Mouse (Mus musculus): Measurements from ENCODE around the gene Tmem117. TPM values are rescaled to one million over a fixed set of nuclear protein-coding genes. Genes with fewer than 3 reads are reported as not detected.
A peak's percentile ranks its signal among the peaks of the same experiment; 100 is the strongest.

The Tmem117 gene
- total and polyA plus RNA-seq, 2 experiments from 2014 or later, result 17.4 to 21.6 TPM

DNA sequence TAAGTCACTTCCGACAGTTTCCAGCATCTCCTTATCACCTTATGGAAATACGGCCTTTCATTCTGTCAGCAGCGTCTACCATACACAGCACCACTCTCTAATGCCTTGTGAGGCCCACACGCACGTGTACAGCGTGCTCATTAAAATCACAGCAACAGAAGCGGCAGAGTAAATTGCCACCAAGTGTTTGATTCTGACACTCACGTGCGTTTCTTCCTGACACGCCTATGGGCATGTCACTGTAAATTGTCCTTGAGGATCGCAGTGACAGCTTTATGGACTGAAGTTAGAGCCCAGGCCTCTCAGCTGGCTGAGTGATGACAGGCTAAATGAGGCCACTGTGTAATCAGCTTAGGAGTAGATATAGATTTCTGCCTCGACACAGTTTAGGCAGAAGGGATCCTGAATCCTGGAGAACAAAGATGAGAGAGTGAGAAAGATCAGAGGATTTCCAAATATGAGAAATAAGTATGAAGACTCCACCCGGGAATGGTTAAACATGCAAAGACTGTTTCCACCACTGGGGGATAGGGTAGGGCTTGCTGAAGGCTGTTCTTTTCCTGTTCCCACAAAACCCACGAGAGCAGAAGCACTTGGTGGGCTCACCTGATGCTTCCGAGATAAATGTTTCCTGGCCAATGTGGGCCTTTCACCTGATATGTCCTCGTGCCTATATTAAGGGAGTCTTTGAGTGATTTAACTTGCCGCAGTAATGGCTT, 174.8 kb downstream of the Tmem117 start:
- 0 out of 2 replicates have a peak, but pooled peaks have one; percentile 24 for ATAC-seq
- DNase-seq (ENCODE audit: low spot score), result peak; percentile 17
- Histone ChIP-seq H3K4me2 (ENCODE audit: low read depth, low read length) (no peak overlapping the region), H3K4me3 (ENCODE audit: low read length) (no peak overlapping the region), H3K9ac (replicated peaks; ENCODE audit: low read length) (no peak overlapping the region), H3K9me3 (ENCODE audit: low read length) (no peaks in the 10 kb centered on the region), H3K27ac (no peak overlapping the region), H3K27me3 (ENCODE audit: insufficient read depth, low read length) (no peaks in the 10 kb centered on the region), H3K36me3 (ENCODE audit: insufficient read depth, low read length) (no peaks in the 10 kb centered on the region), H3K4me1 (ENCODE audit: insufficient read depth, low read length) (no peaks in the 10 kb centered on the region)
- 62% methylated on average over 17 of the region's 17 CpGs for WGBS
- TF ChIP-seq CTCF (IDR thresholded peaks at IDR 0.05; ENCODE audit: low read depth), result peak; percentile 21

DNA sequence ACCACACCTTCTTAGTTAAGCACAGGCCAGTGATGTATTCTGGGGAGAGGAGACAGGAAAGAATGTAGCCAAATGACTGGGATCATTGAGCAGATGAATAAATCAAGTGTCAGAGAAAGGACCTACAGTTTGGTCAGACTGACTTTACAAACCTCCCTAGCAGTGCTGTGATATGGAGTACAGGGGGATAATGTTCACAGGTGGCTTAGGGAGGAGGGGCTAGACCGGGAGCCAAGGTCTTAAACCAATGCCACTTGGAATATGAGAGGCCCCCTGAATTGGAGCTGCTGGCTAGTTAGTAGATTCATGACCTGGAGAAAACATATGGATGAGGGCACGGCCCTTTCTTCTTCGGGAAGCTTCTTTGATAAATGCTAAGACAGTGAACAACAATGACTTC, 177.0 kb downstream of the Tmem117 start:
- DNase-seq (ENCODE audit: low spot score) (no peak), ATAC-seq (no peak)
- WGBS, result 93% methylated on average over 3 of the region's 3 CpGs
- TF ChIP-seq CTCF (IDR thresholded peaks at IDR 0.05; ENCODE audit: low read depth), result no peak
- no peak overlapping the region for H3K9ac ChIP-seq (replicated peaks; ENCODE audit: low read length)
- H3K4me3 ChIP-seq (ENCODE audit: low read length), result no peak overlapping the region
- no peaks in the 10 kb centered on the region for H3K9me3 ChIP-seq (ENCODE audit: low read length)
- no peaks in the 10 kb centered on the region for H3K4me1 ChIP-seq (ENCODE audit: insufficient read depth, low read length)
- H3K27ac ChIP-seq, result no peak overlapping the region
- no peaks in the 10 kb centered on the region for H3K27me3 ChIP-seq (ENCODE audit: insufficient read depth, low read length)
- H3K36me3 ChIP-seq (ENCODE audit: insufficient read depth, low read length), result no peaks in the 10 kb centered on the region
- no peak overlapping the region for H3K4me2 ChIP-seq (ENCODE audit: low read depth, low read length)

DNA sequence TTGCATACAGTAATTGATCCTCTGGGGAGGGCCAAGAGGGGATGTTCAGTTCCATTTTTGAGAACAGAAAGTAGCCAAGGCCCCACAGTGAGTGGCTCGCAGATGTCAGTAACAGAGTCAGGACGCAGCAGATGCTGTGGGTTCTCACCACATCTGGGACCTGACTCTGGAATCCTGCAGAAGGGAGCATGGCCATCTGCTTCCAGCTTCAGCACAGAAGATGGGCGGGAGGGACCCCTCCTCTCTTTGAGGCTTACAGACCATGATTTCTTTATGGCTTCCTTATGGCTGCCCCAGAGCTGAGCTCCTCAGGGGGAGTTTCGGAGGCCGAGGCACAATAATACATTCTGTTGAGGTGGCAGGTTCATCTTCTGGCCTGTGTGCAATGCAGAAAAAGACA, 182.5 kb downstream of the Tmem117 start:
- no peak for ATAC-seq
- no peaks in the 10 kb centered on the region for H3K36me3 ChIP-seq (ENCODE audit: insufficient read depth, low read length)
- no peaks in the 10 kb centered on the region for H3K9me3 ChIP-seq (ENCODE audit: low read length)
- no peak overlapping the region for H3K4me2 ChIP-seq (ENCODE audit: low read depth, low read length)
- H3K4me3 ChIP-seq (ENCODE audit: low read length), result no peak overlapping the region
- no peak overlapping the region for H3K27ac ChIP-seq
- no peak overlapping the region for H3K9ac ChIP-seq (replicated peaks; ENCODE audit: low read length)
- DNase-seq (ENCODE audit: low spot score), result no peak
- no peaks in the 10 kb centered on the region for H3K4me1 ChIP-seq (ENCODE audit: insufficient read depth, low read length)
- WGBS, result 55% methylated on average over 5 of the region's 5 CpGs
- TF ChIP-seq CTCF (IDR thresholded peaks at IDR 0.05; ENCODE audit: low read depth), result no peak
- H3K27me3 ChIP-seq (ENCODE audit: insufficient read depth, low read length), result no peaks in the 10 kb centered on the region

DNA sequence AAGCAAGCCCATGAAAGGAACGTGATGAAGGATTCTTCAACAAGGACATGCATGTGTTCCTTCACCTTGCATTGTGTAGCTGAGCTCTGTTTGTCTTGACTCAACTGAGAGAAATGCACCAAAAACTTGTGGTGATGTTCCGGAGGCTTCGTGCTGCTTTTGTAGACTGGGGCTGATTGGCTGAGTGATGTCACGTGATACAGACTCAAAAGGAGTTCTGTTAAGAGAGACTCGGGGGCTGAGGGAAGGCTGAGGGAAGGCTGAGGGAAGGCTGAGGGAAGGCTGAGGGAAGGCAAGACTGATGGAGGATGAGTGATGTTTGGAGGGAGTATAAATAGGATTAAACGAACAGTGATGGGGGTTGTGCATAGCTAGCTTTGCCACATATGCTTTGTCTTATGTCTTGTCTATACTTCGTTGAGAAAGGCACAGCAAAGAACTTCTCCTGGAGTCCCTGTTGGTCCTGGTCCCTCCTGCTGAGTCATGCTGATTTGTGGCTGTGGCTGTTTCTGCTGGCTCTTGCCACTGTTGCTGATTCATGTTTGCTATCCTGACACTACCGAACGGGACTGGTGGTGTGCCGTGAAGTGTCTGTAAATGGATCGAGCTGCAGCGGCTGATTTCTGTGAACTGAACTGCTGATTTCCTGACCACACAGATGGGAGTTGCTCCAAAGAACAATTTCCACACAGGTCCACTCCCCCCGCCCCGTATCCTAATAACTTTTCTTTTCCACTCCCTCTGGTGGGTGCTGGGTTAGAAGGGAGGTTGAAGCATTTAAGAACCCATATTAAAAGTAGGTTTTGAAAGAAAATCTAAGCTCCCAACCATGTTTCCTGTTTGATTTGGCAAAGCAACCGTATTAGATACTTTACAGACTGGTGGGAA, 185.4 kb downstream of the Tmem117 start:
- no peak for ATAC-seq
- Histone ChIP-seq H3K4me1 (ENCODE audit: insufficient read depth, low read length) (no peaks in the 10 kb centered on the region), H3K27ac (no peak overlapping the region), H3K9me3 (ENCODE audit: low read length) (no peaks in the 10 kb centered on the region), H3K4me3 (ENCODE audit: low read length) (no peak overlapping the region), H3K4me2 (ENCODE audit: low read depth, low read length) (no peak overlapping the region), H3K9ac (replicated peaks; ENCODE audit: low read length) (no peak overlapping the region), H3K27me3 (ENCODE audit: insufficient read depth, low read length) (no peaks in the 10 kb centered on the region), H3K36me3 (ENCODE audit: insufficient read depth, low read length) (no peaks in the 10 kb centered on the region)
- TF ChIP-seq CTCF (IDR thresholded peaks at IDR 0.05; ENCODE audit: low read depth), result no peak
- no peak for DNase-seq (ENCODE audit: low spot score)
- 90% methylated on average over 15 of the region's 15 CpGs for WGBS

DNA sequence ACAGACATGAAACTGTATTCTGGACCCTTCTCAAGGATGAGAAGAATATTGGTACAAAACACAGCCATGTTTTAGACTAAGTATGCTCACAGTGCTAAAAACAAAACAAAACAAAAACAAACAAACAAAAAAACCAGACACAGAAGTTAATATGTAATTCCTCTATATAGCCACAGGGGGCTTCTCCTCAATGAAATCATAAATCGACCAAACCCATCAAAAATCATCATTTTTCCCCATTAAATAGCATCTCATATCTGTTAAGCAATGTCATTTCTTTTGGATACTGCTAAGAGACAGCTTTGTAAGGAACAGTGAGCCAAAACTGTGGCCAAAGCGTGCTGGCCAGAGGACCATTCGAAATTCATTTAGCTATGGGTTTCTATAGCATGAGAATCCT, 206.6 kb downstream of the Tmem117 start:
- 87% methylated on average over 3 of the region's 3 CpGs for WGBS
- Histone ChIP-seq H3K9ac (replicated peaks; ENCODE audit: low read length) (no peak overlapping the region), H3K27me3 (ENCODE audit: insufficient read depth, low read length) (no peaks in the 10 kb centered on the region), H3K9me3 (ENCODE audit: low read length) (no peaks in the 10 kb centered on the region), H3K4me3 (ENCODE audit: low read length) (no peak overlapping the region), H3K4me2 (ENCODE audit: low read depth, low read length) (no peak overlapping the region), H3K27ac (no peak overlapping the region), H3K36me3 (ENCODE audit: insufficient read depth, low read length) (no peaks in the 10 kb centered on the region), H3K4me1 (ENCODE audit: insufficient read depth, low read length) (no peaks in the 10 kb centered on the region)
- ATAC-seq (no peak), DNase-seq (ENCODE audit: low spot score) (no peak)
- TF ChIP-seq CTCF (IDR thresholded peaks at IDR 0.05; ENCODE audit: low read depth), result peak; percentile 37

DNA sequence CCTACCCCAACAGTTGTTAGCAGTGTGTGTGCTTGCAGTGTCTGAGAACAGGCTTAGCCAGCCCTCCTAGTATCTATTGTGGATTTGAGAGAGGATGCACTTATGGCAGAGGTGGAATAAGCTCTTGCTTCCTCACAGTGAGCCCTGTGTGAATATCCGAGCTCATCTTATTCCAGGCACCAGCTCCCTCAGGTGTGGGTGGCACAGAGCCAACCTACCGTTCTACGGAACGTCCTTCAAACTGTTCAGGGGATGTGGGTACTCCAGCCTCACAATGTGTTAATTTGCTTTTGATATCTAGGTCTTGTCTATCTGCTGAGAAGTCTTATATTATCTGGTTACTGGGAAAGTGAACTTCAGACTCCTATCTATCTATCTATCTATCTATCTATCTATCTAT, 209.6 kb downstream of the Tmem117 start:
- H3K9me3 ChIP-seq (ENCODE audit: low read length), result no peaks in the 10 kb centered on the region
- WGBS, result 64% methylated on average over 4 of the region's 4 CpGs

More for the DNA sequence above, 209.6 kb downstream of the Tmem117 start:
- DNase-seq (ENCODE audit: low spot score), result no peak
- Histone ChIP-seq H3K4me1 (ENCODE audit: insufficient read depth, low read length) (no peaks in the 10 kb centered on the region), H3K9ac (replicated peaks; ENCODE audit: low read length) (no peak overlapping the region), H3K27ac (no peak overlapping the region), H3K27me3 (ENCODE audit: insufficient read depth, low read length) (no peaks in the 10 kb centered on the region), H3K4me3 (ENCODE audit: low read length) (no peak overlapping the region), H3K36me3 (ENCODE audit: insufficient read depth, low read length) (no peaks in the 10 kb centered on the region), H3K4me2 (ENCODE audit: low read depth, low read length) (no peak overlapping the region)
- ATAC-seq, result no peak
- TF ChIP-seq CTCF (IDR thresholded peaks at IDR 0.05; ENCODE audit: low read depth), result no peak
